Mouse (Mus musculus) ovary, adult 18-20 months (tissue): ENCODE results near the gene Wfdc2.
A peak's percentile ranks its signal among the peaks of the same experiment; 100 is the strongest.
"Not testable (repeated sequence)": the region's sequence is repeated elsewhere in the genome, so short reads cannot be mapped to it uniquely, and the experiment has no call there.

Experiments
- DNase-seq: peaks from one replicate; pipeline ENCODE4 v3.0.0; 2022; ENCODE audit warnings: low spot score, mixed read lengths

Gene Wfdc2

GRCm38 (mm10) chr2:164549338-164549737 is 12.9 kb upstream of the Wfdc2 start:
- no peak for DNase-seq

GRCm38 (mm10) chr2:164549963-164550894 is 12.0 kb upstream of the Wfdc2 start:
- DNase-seq: no peak

- no peak for DNase-seq
Measured at GRCm38 (mm10) chr2:164550895-164551269, 11.3 kb upstream of the Wfdc2 start.

GRCm38 (mm10) chr2:164551502-164551901 is 10.7 kb upstream of the Wfdc2 start:
- DNase-seq: no peak

GRCm38 (mm10) chr2:164558426-164558825 is 3.8 kb upstream of the Wfdc2 start:
- DNase-seq: no peak

- no peak for DNase-seq
Measured at GRCm38 (mm10) chr2:164558991-164559645, 3.1 kb upstream of the Wfdc2 start.

- DNase-seq: no peak
Measured at GRCm38 (mm10) chr2:164560106-164560505, 2.1 kb upstream of the Wfdc2 start.

- DNase-seq: no peak
Measured at GRCm38 (mm10) chr2:164563339-164564038, 1.3 kb downstream of the Wfdc2 start.

- no peak for DNase-seq
Measured at GRCm38 (mm10) chr2:164564346-164564745, 2.1 kb downstream of the Wfdc2 start.

- DNase-seq: no peak
Measured at GRCm38 (mm10) chr2:164566997-164567396, 4.8 kb downstream of the Wfdc2 start.

GRCm38 (mm10) chr2:164567460-164567859 is 5.2 kb downstream of the Wfdc2 start:
- no peak for DNase-seq

GRCm38 (mm10) chr2:164573359-164573758 is 11.1 kb downstream of the Wfdc2 start, which contains the start of gene Spint3:
Spint3 (minus strand) TSS chr2:164573459.
- not testable (repeated sequence) for DNase-seq

GRCm38 (mm10) chr2:164585025-164585725 is 23.0 kb downstream of the Wfdc2 start, which contains the start of gene Wfdc6a:
Wfdc6a (minus strand) TSS chr2:164585447.
- not testable (repeated sequence) for DNase-seq

- DNase-seq: no peak
Measured at GRCm38 (mm10) chr2:164592014-164592413, 29.8 kb downstream of the Wfdc2 start.

GRCm38 (mm10) chr2:164593494-164593893 is 31.3 kb downstream of the Wfdc2 start, which contains the start of gene Eppin:
Eppin (minus strand) TSS chr2:164593594.
- DNase-seq: no peak

GRCm38 (mm10) chr2:164600179-164600578 is 38.0 kb downstream of the Wfdc2 start:
- no peak for DNase-seq

GRCm38 (mm10) chr2:164603482-164603881 is 41.3 kb downstream of the Wfdc2 start:
- DNase-seq: no peak

- DNase-seq: no peak
Measured at GRCm38 (mm10) chr2:164604411-164604810, 42.2 kb downstream of the Wfdc2 start.

- DNase-seq: no peak
Measured at GRCm38 (mm10) chr2:164608781-164609180, 46.6 kb downstream of the Wfdc2 start.

- DNase-seq: peak; percentile 65
Measured at GRCm38 (mm10) chr2:164613471-164613870, 51.3 kb downstream of the Wfdc2 start, which contains the start of the genes Wfdc6b and Wfdc8. Wfdc6b (plus strand) TSS chr2:164613522. Wfdc8 (minus strand) TSS chr2:164613626.

GRCm38 (mm10) chr2:164615386-164615785 is 53.2 kb downstream of the Wfdc2 start:
- DNase-seq: no peak
